Mouse (Mus musculus): ENCODE data around the gene Gm10406.
"Not testable (repeated sequence)": the region's sequence is repeated elsewhere in the genome, so short reads cannot be mapped to it uniquely, and the experiment has no call there.

Gm10406 gene

DNA sequence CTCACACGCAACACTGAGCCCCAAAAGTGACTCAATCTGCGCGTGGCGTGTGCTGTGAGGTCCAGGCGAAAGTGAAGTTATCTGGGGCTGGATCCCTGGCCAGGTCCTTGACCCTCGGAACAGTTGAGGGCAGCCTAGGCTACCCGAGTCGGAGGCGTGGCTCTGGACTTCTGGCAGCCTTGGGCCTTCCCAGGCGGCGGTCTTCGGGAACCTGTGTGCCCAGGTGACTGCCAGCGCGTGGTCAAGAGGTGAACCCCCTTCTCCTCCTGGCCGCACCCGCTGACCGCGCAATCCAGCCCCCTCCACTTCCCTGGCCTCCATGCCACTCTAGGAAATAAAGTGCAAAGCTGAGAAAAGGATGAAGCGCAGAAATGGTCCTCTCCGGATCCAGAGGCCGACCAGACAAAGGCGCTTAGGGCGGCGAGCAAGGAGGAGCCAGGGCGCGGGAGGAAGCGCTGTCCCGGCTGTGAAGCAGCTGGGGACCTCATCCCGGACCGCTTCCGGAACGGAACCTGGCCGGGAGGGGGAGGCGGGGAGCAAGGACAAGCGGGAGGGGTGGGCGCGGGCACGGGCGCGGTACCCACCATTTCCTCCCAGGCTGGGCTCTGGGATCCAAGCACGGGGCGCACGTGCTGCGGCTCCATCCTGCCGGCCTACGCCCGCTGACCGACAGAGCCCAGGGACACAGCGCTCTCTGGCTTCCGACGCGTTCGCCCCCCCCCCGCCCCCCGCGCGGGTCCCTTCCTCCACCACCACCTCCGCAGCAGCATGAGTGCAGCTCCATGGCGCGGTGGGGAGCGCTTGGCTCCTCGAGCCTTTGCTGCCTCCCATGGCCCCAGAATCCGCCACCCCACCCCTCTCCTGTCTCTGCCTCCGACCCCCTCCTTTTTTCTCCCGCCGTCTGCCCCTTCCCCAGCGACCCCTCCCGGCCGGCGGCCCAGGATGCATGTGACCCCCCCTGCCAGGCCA is at the start of gene Gm10406:
Gene Gm10406, minus strand, starts transcription at position 669 of the 969 bp plus-strand sequence.
- not testable (repeated sequence) for DNase-seq (ENCODE audit: low read depth, low spot score)

- not testable (repeated sequence) for DNase-seq (ENCODE audit: low read depth, low spot score)
Observed at GRCm38 (mm10) chr14:7044870-7045269, 17.6 kb upstream of the Gm10406 start, which contains the start of gene Gm3685. Gene Gm3685 (minus strand): TSS chr14:7044970.

DNA sequence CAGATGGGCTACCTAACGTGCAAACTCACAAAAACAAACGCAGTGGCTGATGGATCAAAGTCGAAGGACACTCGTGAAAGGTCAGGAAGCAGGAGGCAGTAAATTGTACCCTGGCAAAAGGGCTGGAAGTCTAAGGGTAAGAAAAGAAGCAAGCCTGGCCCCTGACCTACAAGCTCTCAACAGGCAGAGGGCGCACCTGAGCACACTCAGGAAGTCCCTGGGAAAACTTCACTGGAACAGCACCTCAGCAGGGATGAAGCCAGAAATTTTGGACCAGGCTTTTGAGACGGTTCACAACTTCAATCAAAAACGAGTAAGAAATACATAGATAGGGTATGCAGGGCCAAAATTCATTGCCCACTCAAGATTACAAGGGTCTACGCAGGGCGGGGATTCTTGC is 975 bp downstream of the Gm10406 start:
- DNase-seq (ENCODE audit: low read depth, low spot score), result not testable (repeated sequence)

GRCm38 (mm10) chr14:6973718-6974117 is 53.5 kb downstream of the Gm10406 start, which contains the start of gene Gm6356:
Gene Gm6356 (minus strand): TSS chr14:6973818.
- not testable (repeated sequence) for DNase-seq (ENCODE audit: low read depth, low spot score)

All from brain, embryonic 18.5 days (tissue).